Mouse (Mus musculus) adrenal gland, adult 18-20 months (tissue): ENCODE measurements at regions not wholly inside any gene's neighbourhood (a gene's known extent, or its start where the extent isn't known, plus 50 kb on each side); places are given as distances from the start of the nearest gene placed in this dataset.

ENCODE experiments used
- DNase-seq, 2 experiments: peaks; one replicate each; pipeline ENCODE4 v3.0.0; 2021 to 2022; ENCODE audit warnings: low spot score in 2 of 2

DNA sequence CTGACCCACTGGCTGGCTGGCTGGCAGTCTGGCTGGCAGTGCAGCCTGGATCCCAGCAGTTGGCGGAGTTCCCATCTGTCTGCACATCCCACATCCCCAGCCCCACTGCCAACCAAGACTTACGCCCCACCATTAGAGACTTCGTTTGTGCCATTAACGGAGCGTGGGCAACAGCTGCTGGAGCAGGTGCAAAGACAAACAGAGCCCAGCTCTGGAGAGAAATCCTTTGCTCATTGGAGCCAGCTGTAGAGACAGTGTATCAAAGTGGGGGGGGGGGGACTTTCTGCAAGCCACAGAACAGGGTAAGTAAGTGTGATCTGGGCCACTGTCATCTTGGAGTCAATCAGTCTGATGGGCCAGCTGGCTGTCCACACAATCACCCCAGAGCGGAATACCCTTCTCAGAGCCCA is 52.3 kb downstream of the Rplp1 start:
- no peak for DNase-seq

DNA sequence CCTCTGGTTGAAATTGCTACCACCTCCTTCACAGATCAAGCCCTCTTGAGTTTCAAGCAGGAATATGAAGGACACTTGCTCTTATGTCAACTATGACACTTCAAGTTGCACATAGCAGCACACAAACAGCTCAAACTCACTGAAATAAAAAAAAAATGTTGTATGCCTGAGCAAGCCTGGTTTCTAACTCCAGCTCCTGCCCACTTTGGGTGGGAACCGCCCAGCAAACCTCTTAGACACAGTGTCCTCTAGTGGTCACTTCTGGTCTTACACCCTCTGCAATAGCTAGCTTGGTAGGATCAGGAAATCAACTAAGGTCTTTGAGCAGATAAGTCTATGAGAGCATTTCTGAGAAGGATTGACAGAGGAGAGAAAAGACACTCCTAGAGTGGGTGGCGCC is 54.2 kb downstream of the Rplp1 start:
- peak; percentile 55 to 57 for DNase-seq

DNA sequence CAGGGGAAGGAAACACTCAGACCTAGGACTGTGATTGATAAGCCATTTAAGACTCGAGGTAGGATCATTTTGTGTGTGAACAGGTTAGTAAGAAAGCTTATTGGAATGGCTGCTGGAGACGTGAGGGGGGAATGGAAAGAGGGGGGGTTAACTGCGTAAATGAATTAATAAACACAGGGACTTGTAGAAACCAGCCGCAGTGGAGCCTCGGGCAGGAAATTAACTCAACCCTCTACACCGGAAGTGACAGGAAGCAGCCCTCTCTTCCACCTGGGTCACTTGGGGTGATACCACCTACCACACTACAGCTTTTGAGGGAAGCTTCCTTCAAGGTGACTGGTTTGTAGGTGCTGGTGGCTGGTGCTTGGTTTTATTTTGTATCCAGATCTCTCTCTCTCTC is 54.9 kb downstream of the Rplp1 start:
- no peak for DNase-seq

DNA sequence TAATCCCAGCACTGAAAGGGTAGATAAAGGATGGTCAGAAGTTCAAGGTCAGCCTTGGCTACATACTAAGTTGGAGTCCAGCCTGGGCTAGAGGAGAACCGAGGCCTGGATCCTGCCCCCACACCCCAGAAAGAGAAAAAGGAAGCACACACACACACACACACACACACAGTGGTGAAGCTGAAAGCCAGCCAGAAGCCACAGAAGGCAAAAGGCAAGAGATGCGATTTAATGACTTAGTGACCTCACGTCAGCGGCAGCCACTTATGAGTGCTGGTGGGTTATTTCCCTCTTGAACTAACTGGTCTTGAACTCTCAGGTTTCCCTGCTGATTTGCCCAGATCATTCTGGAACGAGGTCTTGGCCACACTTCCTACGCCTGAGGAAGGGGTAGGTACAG is 56.5 kb downstream of the Rplp1 start:
- DNase-seq: no peak

DNA sequence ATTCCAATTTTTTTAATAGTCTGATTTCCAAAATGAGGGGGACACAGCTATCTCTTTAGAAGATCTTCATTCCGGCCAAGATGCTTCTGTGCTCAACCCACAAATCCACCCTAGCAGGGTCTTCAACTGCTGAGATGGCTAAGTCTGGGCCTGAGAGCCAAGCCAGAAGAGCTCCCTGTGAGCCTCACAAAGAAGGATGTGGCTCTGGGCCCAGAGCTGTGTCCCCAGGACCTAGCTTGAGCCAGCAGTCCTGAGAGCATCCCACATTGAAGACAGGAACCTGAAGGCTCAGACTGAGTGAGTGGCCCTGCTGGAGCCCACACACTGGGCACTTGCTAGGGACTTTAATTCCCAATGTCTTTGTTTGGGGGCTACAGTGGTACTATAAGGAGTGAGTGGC is 57.7 kb downstream of the Rplp1 start:
- no peak for DNase-seq

DNA sequence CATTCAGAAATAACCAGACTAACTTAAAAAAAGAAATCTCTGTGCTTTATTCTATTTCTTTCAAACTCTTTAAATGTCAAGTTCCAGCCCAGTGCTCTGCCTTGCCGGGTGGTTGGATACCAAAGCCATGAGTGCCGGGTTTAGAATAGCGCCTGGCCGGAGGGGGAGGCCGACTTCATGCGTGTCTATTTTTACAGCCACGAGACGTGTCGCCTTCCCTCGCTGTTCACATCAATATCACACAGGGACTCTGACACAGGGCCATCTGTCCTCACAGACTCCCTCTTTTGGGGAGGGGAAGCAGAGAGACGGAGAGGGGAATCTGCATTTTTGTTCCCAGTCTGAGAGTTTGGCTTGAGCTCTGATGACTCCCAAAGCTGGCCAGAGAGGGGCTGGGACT is 58.7 kb downstream of the Rplp1 start:
- DNase-seq: no peak

DNA sequence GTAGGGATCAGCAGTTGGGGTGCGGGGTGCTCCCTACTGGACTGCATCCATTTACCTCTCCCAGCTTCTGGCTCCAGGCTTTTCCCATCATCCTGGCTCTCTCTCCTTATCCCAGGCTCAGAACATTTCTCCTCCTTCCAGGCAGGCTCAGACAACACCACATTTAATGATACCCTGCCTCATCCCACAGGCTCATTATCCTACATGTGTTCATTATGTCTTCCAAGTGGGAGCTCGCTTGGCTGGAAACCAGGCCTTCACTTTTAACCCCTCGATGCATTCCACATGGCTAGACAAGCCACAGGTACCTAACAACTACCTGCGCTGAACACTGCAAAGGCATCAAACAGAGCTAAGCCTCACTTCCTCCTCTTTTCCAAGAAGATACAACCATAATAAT is 60.5 kb downstream of the Rplp1 start:
- DNase-seq: no peak

DNA sequence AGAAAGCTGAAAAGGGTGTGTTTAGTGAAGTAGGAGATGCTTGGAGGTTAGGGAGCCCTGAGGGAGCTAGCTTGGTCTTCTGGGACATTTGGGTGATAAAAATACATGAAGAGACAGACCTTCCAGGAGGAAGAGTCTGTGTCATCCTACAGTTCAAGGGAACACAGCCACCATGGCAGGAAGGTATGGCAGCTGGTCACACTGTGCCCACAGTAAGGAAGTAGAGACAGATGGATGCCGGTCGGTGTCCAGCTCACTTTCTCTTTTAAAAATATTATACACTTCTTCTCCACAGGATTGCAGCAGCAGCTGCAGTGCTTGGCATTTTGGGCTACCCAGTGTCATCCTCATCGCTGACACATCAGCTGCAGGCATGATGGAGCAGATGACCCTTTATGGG is 63.0 kb downstream of the Rplp1 start:
- DNase-seq: no peak

DNA sequence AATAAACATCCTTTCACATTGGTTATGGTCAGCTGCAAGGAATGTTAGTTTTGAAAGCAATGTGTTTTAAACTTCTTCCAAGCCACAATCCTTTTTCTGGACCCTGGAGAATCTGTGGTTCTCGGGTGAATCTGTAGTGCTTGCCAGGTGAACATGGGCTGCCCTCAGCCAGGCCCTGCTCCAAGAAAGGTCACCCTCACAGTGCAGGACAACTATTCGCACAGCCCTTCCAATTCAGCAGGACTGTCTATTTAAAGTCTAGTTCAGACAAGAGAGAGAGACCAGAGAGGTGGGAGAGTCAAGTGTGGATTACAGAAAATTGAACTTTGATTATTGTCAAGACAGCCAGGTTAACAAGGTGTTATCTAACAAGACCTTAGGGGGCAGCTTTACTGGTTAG is 65.9 kb downstream of the Rplp1 start:
- DNase-seq: no peak

DNA sequence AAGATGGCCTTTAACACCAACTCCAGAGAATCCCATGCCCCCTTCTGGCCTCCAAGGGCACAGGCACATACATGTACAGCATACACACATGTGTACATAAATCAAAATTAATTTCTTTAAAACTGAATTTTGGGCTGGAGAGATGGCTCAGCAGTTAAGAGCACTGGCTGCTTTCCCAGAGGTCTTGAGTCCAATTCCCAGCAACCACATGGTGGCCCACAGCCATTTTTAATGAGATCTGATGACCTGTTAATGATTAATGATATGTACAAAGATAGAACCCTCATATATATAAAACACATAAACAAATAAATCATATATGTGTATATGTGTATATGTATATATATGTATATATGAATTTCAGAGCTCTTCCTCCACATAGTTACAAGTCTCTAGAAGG is 66.8 kb downstream of the Rplp1 start:
- DNase-seq: no peak

DNA sequence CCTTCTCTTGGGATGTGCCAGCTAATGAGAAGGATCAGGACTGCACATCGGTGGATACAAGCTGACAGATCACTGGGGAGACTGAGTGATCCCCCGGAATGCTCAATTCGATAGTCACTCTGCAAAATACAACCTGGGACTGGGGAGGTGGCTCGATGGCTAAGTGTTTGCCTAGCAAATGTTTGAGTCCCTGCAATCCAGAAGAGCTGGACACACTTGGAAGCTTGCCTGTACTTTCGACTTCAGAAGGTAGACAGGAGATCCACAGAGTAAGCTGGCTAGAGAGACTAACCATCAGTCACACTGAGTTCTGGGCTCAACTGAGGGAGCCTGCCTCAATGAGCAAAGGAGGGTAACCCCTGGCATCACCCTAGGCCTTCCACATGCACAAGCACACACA is 69.7 kb downstream of the Rplp1 start:
- DNase-seq: no peak

DNA sequence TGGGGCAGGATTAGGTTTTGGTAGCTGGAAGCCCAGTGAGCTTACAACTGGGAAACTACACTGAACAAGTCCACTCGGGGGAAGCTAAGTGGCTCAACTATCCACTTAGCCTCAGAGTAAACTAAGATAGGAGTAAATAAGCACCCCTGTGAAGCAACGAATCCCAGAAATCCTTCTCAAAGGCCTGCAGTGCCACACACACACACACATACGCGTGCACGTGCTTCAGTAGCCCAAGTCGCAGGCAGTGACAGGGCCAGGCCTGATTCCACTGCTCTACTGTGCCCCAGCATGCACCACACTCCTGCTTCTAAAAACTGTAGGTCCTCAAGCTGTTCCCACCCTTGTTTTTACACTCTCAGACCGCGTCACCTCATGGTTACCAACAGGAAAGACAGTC is 70.2 kb downstream of the Rplp1 start:
- no peak for DNase-seq

DNA sequence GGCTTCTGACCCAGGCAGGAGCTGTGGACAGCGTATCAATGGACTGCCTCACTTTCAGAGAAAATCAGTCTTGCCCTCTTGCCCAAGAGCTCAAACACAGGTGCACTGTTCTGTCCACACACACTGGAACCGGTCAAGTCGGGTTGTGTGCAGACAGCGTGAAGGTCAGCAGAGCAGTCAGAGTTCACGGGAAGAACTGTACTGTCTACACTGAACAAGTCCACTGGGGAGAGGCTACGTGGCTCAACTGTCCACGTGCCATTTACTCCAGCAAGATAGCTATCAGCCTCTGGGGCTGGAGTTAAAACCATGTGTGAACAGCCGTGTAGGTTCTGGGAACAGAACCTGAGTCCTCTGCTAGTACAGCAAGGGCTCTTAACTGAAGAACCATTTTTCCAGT is 70.8 kb downstream of the Rplp1 start:
- no peak for DNase-seq

DNA sequence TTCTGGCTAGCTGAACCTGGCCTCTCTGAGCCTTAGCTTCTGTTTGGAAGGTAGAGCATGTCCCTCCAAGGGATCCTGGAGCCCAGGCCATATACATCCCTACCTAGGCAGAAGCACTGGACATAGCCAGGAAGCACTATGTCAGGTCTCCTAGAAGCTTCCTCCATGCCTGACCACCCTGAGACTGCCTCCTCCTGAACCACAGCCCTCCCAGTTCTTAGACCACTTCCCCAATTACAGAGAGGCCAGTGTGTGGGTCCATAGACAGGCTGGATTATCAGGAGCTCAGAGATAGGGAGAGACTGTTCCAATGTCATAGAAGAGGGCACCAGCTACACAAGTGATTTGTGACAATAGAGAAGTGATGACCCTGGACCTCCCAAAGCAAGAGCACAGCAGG is 72.0 kb downstream of the Rplp1 start:
- no peak for DNase-seq

DNA sequence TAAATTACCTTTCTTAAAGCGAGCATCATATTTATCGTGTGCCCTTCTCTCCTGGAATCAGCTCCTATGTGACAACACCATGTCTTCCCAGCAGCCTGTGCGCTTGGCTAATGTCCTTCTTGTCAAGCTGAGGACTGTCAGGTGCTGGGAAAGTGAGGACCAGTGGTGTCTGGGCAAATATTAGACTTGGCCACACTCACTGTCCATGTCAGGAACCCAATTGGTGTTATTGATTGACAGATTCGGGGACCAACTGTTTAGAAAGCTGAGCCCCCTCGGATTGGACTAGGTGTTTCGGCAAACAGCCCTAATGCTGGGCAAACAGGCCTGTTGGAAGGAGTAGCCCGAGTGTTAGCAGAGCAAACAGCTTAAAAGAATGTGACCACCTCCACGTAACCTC is 73.1 kb downstream of the Rplp1 start:
- no peak for DNase-seq

DNA sequence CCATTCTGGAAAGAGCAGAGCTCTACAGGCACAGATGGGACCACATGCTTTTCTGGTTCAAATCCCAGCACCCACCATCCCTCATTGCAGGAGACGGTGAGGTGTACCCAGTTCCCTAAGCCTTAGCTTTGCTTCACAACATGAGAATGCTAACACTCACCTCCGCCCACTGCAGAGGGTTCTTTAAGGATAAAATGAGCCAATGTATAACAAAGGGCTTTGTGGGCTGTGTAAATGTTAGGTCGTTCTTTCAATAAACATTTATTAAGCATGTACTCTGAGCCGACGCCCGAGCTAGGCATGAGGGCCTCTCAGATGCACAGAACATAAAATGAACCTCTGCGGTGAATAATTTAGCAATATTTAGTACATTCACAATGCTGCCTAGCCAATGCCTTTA is 74.0 kb downstream of the Rplp1 start:
- no peak for DNase-seq

DNA sequence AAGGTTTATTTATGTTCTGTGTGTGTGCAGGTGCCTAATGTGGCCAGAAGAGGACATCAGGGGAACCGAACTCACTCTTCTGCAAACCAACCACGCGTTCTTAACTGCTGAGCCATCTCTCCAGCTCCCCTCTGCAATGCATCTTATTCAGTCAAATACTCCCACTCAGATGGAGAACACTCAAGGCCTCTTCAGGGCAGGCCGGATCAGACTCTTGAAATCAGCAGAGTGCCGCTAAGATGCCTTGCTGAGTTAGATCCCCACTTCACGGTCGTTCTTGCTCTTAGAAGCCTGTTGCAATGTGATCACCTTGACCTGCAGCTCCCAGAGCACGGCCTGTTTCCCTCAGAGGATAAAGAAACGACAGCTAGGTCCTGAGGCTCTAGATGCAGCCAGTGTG is 81.1 kb downstream of the Rplp1 start:
- DNase-seq: no peak

DNA sequence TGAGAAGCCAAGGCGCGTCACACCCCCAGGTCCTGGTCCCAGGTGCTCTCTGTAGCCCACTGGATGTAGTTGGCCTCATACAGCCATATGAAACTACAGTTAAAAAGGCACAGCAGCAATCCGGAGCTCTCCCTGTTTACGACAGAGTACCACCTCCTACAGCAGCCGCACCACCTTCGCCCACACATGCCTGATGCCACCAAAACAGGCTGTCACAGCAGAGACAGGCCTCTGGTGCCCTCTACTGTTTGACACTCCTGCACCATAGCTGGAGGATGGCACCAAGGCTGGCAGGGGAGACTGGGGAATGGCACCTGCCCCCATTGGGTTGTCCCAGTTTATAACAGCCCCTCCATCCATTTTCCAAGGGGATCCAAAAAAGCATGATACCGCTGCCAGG is 84.1 kb downstream of the Rplp1 start:
- peak; percentile 67 to 74 for DNase-seq

DNA sequence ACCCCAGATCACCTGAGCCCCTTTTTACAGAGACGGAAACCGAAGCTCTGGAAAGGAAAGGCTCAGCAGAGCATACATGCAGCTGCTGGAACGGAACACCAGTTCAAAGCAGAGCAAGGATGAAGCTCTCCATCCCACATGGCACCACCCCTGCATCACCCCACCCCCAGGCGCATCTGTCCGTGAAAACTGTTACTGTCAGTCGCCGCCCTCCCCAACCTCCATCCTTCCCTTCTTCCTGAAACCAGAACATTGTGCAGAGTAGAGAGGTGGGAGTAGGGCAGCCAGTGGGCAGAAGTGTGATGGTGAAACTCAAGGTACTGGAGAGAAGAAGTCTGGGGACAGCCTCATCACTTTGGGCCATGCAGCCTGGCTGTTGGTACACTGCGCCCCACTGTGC is 84.6 kb downstream of the Rplp1 start:
- DNase-seq: no peak

DNA sequence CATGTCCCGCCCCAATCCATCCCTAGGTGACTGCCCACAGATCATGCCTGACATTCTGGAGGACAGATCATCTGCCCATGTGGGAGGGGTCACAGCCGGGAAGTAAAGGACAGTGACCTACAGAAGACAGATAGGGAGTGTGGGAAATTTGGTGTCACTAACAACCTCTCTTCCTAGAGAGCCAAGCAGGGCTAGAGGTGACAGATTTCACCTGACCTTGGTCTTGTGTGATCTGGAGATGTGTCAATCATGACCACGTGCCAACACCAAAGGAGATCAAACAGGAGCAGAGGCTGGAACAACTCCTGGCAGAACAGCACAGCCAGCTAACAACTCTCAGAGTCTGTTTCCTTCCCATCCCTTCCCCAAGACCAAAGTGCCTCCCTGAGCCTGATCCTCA is 85.0 kb downstream of the Rplp1 start:
- no peak for DNase-seq

DNA sequence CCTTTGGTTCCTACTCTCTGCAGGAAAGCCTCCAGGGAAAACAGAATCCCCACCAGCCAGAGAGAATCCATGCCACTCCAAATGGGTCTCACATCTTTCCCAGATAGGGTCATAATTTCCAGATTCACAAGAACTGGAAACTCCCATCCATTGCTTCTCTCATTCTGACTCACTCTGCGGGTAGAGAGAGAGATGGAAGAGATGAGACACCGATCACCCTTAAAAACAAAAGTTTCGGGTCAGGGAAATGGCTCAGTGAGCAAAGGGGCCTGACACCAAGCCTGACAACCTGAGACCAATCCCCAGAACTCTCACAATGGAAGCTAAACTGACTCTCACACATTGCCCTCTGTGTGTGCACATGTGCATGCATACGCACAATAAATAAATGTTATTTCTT is 86.6 kb downstream of the Rplp1 start:
- no peak for DNase-seq

DNA sequence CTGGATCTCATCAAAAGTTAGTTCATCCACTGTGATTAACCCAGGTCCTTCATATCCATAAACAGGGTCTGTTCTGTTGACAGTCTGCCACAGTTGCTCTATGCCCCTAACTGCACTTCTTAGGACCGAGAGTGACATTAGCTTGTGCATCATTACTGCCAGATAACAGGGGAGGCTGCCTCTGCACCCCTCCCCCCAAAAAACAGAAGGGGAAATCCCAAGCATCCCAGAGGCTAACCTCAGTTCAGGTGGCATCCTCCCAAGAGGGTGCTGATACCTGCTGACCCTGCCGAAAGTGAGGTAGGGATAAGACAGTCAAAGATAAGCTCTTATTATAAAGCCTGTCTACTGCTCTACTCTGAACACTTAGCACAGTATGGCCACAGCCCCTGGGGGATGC is 87.3 kb downstream of the Rplp1 start:
- DNase-seq: no peak

DNA sequence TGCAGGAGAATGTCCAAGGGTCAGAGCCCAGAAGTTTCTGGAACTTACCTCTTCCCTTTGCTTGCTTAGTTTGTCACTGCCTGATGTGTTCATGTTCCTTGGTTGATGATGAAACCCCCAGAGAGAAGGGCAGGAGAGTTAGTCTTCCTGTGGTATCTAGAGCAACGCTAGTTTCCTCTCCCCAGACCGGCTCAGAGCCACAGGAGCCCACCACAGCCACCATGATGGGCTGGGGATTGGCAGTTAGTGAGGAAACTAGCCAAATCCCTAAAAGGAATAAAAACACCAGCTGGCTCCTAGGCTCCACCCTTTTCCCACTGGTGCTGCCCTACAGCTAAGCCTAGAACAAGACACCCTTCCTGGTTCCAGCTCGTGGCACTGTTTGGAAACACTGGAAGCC is 87.9 kb downstream of the Rplp1 start:
- no peak for DNase-seq

DNA sequence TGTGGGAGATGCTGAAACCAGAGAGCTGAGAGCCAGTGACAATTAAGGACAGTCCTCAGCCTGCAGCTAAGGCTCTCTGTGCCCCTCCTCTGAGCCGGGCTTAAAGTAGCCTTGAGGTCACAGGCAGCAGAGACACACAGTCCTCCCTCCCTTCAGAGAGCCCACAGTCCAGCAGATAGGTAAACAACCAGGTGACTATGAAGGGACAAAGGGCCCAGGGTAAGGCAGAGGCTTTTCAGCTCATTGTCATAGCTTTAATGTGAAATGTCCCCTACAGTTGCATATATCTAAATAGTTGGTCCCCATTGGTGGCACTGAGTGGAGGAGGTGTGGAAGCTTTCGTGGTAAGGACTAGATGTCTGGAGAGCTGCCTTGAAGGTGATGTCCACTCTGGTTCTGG is 88.5 kb downstream of the Rplp1 start:
- DNase-seq: no peak

DNA sequence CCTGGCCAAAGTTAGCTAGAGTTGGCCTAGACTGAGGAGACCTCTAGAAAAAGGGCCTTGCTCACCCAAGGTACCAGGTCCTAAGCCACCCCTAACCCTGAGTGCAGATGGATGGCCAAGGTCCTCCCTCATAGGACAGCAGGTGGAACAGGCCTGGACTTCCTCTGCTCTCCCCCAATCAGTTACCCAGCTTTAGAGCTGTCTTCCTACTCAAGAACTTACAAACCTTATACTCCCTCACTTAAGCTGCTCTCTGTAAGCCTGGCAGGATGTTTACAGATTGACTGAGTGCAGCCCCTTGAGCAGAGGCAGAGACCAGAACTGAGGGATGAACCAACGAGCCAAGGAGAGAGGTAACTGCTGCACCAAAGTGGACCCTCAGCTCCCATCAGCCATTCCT is 94.5 kb downstream of the Rplp1 start:
- DNase-seq: no peak
